Mouse (Mus musculus): ENCODE results near the gene Rsrp1.
"Not testable (repeated sequence)": the region's sequence is repeated elsewhere in the genome, so short reads cannot be mapped to it uniquely, and the experiment has no call there.

Rsrp1 gene

DNA sequence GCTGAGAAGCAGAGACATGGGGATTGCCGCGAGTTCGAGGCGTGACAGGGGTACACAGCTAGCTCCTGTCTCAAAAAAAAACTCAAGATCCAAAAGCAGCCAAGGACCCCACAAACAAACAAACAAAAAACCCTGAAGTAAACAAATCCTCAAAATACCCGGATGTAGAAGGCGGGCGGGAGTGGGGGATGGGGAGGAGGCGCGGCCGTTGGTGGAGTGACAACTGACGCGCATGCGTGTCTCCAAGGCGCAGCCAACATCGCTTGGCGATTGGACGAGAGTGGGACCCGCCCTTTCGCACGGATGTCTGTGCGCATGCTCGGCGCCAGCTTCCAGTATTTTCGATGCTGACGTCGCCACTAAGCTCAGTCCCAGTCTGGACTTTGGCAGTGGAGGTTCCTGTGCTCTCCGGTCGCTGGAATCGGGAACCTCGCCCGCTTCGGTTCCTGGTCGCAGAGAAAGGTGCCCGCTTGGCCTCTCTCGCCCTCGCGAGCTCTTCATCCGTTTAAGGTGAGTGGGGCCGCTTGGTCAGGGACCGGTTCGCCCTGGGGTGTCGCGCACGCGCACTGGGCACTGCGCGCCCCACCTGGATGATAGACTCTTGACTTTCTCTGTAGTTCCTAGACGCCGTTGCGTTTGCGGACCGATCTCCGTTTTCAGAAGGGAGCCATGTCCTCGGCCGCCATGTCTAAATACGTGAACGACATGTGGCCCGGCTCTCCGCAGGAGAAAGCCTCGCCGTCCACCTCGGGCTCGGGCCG is at the start of gene Rsrp1:
Gene Rsrp1, plus strand, starts transcription at position 335 of the 761 bp plus-strand sequence.
- peak; percentile 100 for DNase-seq (ENCODE audit: low spot score)

DNA sequence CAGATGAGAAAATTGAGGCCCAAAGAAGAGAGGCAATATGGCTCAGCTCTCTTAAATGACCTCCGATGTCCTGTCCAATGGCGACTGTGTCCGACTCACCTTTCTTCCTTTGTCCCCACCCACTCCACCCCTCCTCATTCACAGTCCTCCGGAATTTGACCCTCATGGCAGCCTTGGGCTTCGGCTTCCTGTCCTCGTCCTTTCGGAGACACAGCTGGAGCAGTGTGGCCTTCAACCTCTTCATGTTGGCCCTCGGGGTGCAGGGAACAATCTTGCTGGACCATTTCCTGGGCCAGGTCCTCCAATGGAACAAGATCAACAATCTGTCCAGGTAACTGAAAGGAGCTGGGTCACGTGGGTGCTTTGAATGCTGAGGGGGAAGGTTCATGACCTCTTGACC is 47.2 kb upstream of the Rsrp1 start:
- no peak for DNase-seq (ENCODE audit: low spot score)

DNA sequence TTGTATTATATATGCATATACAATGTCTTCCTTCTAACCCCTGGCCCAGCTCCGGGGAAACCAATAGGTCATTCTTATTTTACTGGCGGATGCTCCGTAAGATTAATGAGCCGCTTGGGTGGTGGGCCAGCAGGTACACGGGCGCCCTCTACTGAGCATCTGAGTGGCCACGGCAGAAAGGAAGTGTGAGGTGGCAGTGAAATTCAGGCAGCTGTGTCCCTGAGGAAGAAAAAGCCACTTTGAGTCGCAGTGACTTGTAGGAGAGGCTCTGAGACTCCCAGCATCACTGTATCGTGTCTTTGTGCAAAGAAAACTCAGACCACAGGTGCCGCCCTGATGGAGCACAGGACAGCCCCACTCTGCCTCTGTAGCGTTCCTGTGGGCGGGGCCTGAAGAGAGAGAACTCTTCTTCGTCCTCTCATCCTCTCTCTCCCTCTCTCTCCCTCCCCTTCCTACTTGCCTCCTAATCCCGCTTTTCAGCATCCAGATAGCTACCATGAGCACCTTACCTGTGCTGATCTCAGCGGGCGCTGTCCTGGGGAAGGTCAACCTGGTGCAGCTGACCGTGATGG is 43.9 kb upstream of the Rsrp1 start:
- peak; percentile 85 for DNase-seq (ENCODE audit: low spot score)

DNA sequence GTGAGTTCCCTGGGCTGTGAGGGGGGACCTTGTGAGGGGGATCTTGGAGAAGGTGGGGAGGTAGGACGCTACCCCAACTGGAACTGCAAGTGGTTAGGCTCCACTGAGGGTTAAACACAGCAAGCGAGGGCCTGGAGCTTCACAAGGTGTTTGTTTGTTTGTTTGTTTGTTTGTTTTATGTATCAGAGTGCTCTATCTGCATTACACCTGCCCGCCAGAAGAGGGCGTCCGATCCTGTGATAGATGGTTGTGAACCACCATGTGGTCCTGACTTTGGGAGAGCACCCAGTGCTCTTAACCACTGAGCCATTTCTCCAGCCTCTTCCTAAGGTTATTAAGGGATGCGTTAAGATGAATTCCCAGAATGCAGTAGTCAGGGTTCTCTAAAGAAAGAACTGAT is 43.4 kb upstream of the Rsrp1 start:
- peak; percentile 27 for DNase-seq (ENCODE audit: low spot score)

DNA sequence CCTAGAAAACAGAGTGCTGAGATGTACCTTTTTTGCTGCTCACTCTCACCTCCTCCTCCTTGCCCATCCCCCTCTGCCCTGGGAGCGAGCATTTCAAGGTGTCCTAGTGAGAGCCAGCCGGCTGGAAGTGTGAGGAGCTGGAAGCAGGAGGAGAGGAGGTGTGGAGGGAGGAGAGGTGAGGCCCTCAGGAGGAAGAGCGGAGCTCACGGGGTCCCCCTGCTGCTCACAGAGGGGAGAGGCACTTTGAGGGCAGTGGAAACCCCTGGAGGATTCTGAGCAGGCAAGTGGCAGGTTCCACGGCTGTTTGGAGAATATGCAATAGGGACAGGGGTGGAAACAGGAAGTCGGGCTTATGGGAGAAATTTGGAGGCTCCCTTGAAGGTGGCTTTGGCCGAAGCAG is 40.1 kb upstream of the Rsrp1 start:
- DNase-seq (ENCODE audit: low spot score), result peak; percentile 60

DNA sequence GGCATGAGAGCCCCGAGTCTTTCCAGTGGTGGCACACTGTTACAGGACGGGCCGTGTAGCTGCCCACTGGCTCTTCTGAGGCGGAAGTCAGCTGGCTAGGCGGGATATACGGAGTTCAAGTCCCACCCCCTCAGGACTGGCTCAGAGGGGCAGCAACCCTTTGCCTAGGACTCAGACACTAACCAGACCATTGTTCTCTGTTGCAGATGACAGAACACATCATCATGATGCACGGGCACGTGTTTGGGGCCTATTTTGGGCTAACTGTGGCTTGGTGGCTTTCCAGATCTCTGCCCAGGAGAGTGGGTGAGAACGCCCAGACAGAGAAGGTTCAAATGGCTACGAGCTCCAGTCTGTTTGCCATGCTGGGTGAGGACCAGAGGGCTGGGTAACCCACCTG is 39.6 kb upstream of the Rsrp1 start:
- DNase-seq (ENCODE audit: low spot score), result no peak

DNA sequence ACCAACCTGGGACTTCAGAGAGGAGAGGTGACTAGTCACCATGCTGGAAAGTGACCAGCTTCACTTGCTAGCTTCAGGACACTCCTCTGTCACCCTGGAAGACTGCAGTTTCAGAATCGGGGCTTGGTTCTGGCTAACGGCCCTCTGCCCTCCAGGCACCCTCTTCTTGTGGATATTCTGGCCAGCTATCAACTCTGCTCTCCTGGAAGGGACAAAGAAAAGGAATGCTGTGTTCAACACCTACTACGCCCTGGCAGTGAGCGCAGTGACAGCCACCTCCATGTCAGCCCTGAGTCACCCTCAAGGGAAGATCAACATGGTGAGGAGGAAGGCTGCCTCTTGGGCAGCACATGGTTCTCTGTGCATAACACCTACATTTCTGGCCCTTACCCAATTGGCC is 39.0 kb upstream of the Rsrp1 start:
- DNase-seq (ENCODE audit: low spot score), result no peak

DNA sequence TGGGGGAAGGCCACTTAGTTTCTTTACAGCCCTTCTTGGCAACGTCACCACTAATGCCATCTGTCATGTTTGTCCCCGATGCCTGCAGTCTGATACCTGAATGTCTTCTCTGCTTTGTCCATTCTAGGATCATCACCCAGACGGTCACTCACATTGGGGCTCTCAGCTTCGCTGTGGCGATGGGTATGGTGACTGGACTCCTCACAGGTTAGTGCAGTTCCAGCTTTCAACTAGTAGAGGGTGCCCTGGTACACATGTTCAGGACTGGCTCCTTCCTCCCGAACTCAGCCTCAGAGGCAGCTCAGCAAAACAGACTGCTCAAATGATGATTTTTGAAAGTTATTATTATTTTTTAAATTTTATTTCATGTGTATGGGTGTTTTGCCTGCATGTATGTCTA is 31.3 kb upstream of the Rsrp1 start:
- no peak for DNase-seq (ENCODE audit: low spot score)

DNA sequence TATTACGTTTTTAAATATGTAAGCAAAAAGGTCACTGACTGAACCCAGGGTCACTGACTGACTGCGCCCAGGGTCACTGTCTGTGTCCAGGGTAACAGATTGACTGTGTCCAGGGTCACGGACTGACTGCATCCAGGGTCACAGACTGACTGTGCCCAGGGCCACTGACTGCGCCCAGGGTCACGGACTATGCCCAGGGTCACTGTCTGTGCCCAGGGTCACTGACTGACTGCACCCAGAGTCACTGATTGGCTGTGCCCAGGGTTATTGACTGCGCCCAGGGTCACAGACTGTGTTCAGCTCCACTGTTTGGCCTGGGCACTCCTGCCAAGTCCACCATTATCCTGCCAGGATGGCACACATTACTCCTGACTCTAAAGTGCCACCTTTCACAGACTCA is 26.1 kb upstream of the Rsrp1 start:
- DNase-seq (ENCODE audit: low spot score), result no peak

DNA sequence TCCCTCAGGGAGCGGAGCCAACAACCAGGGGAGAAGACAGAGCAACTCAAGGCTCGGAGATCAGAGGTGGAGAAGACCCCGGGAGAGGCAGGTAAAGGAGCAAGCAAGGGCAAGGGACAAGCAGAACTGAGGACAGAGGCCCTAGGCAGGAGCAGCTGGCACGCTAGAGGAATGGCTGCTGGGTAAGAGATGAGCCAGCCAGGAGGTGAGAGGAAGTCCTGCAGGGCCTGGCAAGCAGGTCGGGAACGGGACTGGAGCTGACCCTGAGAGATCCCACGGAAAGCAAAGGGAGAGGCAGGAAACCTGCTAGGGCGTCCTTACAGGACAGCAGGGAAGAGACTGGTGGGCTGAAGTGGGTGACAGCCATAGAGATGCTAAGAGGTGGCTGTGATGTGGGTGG is 22.3 kb upstream of the Rsrp1 start:
- no peak for DNase-seq (ENCODE audit: low spot score)

DNA sequence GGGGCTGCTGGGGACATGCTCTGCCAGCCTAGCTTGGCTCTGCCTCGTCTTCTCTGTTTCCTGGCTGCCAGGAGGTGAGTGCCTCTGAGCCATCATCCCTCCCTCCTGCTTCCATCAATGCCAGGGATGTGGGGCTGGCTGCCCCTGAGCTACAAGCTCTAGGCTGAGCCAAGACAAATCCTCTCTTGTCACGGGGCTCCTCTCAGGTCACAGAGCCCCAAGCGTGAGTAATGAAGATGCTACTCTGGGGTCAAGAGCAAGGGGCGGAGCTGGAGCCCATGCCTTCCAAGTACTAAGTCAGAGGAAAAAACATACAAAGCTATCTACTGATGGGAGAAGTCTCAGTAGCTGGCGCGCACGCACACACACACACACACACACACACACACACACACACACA is 20.3 kb upstream of the Rsrp1 start:
- no peak for DNase-seq (ENCODE audit: low spot score)

DNA sequence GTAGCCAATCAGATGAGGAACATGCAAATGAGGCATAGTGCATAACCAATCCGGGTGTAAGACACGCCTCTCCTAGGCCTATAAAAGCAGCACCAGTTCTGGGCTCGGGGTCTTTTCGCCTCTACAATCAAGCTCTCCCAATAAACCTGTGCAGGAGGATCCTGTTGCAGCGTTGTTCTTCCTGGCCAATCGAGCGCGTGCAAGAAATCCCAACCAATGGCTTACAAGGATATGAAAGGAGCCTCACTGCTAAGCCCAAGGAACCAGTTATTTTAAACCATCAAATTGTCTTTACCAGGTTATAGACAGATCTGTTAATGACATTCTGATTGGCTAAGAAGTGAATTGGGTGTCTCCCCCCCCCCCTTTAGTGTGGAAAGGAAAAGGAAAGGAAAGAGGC is 12.0 kb upstream of the Rsrp1 start:
- not testable (repeated sequence) for DNase-seq (ENCODE audit: low spot score)

DNA sequence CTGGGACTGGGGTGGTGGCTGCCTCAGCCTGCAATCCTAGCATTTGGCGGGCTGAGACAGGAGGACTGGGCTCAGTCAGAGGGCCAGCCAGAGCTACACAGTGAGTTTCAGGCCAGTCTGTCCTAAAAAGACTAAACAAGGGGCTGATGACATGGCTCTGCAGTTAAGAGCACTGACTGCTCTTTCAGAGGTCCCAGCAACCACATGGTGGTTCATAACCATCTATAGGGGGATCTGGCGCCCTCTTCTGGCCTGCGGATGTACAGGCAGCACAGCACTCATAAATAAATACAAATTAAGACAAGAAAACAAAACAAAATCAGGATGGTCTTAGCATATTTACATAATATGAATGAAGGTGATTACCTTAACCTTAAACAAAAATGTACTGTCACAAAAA is 10.0 kb upstream of the Rsrp1 start:
- peak; percentile 76 for DNase-seq (ENCODE audit: low spot score)

DNA sequence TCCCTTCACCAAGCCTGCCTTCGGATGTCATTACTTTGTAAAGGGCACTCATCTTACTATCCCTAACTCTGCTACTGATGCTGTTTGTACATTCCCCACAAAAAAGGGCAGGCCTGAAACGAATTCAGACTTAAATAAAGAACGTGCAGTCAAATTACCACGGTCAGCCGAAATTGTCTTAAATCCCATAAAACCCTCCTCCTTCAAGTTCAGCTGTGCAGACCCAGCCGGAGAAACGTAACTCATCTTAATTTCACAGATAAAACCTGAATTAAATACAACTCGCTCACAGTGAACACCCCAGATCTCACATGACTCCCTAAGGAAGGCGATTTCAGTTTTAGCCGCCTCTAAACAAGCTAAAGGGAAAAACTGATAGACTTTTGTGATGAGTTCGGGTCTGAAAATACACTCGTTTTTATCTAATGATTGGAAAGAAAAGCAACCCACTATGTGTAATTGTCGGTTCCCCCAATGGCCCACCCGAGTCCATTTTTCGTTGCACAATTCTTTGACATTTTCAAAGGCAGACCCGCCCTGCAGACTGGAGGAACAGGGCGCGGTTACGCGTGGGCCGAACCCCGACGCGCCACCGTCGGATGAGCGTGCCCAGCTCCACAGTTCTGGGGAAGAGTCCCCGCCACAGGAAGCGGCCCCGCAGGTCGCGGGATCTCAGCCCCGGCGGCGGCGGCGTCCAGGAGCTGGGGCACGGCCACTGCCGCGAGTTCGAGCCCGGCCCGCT is 9.1 kb upstream of the Rsrp1 start:
- DNase-seq (ENCODE audit: low spot score), result no peak

DNA sequence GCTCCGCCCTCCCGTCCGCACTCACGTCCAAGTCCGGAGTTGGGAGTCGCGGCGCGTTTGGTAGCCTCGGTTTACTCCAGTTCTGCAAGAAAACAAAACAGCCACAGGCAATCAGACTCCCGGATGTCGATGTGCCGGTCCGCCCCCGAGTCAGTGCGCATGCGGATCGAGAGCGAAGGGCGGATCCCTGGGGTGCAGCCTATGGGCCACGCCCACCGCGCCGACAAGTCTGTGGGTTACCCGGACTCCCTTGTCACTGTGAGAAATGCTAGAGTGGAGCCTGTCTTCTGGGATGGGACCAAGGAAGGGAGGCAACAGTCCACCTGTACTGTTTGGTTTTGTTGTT is 8.6 kb upstream of the Rsrp1 start, which contains the start of gene Tmem50a:
Gene Tmem50a, minus strand, starts transcription at position 161 of the 346 bp plus-strand sequence.
- peak; percentile 94 for DNase-seq (ENCODE audit: low spot score)

DNA sequence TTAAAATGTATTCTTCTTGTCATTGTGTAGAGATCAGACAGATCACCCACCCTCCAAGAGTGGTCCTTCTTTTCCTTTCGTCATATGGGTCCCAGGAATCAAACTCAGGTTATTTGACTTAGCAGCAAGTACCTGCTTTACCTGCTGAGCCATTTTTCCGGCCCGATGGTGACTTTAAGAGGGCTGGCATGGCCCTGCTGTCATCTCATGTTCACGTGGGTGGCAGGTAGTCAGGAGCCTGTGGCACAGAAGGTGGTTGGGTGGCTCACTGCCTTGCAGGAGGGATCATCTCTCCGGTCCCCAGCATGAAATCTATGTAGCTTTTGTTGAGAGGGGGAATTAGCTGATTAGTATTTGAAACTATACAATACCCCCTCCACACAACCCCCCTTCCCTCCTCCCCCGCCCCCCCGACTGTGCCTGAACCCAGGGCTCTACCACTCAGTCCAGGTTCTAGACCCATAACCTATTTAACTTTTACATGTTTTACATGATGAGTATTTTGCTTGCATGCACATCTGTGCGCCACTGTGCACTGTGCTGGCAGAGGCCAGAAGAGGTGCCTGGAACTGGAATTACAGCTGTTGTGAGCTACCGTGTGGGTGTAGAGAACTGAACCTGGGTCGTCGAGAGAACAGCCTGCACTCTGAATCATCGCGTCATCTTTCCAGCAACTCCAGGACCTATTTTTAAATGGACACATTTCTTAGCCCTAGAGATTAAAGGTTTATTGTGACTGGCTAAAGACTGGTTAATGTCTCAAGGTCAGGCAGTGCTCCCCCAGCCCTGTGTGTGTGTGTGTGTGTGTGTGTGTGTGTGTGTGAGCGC is 8.0 kb upstream of the Rsrp1 start:
- no peak for DNase-seq (ENCODE audit: low spot score)

DNA sequence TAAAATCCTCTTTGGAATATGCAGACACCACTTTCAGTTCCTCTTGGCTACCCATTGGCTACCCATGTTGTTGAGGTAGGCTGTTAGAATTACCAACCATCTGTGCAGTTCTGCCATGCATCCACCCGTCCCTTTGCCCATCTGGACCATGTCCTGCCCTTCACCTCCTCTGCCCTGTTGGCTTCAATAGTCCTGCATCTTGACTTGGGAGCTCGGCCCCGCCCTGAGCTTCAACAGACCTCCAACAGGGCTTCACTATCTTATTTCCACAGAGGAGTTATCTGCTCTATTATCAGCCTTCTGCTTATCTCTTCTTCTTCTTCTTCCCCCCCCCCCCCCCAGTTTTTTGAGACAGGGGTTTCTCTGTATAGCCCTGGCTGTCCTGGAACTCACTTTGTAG is 6.2 kb upstream of the Rsrp1 start:
- no peak for DNase-seq (ENCODE audit: low spot score)

DNA sequence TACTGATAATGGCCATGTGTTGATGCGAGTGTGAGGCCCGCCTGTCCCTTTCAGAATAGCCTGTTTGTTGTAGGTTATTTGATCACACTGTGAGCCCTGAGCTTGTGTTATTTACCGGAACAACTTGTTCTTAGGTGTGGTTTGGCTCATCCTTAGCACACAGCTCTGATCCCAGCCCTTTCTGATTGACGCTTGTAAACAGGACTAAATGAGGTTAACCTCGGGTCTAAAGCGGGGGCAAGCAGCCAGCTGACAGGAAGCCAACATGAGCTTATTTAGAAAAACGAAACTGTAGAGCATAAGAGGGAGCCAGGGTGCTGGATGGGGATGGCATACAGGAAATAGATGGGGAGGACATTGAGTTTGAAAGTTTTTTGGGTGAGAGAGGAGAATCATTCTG is 5.0 kb upstream of the Rsrp1 start:
- DNase-seq (ENCODE audit: low spot score), result no peak

DNA sequence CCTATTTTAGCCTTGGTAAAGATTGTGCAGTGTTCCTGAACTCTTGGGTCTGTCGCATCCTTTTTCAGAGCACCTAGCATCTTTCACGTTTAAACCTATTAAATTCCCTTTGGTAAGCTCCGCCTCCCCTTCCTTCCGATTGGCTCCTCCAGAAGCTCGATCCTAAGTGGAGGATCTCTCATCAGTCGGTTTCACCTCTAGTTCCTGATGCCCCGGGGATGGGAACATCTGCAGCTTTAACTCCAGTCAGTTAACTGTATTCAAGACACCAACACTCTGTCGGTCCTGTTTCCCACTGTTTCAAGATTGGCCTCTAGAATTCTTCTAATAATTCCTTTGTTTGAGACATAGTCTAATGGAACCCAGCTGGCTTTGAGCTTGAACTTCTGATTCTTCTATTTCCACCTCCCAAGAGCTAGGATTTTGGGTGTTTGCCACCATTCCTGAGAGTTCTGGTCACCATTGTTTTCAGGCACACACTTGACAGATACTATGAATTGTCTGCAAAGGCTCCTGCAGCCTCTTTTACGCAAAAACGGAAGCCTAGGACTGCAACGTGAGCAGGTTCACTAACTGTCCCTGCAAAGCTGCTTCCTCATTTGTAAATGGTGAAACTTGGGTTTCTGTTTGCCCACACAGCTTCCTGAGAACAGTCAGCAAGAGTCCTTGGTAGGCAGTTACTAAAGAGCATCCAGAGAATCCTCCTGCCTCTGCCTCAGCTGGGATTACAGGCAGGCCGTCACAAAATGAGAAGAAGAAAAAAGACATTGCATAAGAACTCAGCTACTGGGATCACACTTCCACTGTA is 3.5 kb upstream of the Rsrp1 start:
- no peak for DNase-seq (ENCODE audit: low spot score)

DNA sequence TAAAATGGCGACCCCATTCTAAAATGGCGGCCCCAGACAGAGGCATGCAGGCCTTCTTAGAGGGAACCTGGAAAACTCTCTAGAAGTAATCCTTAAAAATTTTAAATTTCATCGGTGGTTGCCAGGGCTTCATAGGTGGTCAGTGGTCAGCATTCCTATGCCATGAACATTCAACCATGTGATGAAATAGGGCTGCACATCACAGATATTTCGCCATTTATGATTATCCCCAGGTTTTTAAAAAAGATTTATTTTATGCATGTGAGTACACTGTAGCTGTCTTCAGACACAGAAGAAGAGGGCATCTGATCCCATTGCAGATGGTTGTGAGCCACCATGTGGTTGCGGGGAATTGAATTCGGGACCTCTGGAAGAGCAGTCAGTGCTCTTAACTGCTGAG is 2.8 kb upstream of the Rsrp1 start:
- DNase-seq (ENCODE audit: low spot score), result no peak

DNA sequence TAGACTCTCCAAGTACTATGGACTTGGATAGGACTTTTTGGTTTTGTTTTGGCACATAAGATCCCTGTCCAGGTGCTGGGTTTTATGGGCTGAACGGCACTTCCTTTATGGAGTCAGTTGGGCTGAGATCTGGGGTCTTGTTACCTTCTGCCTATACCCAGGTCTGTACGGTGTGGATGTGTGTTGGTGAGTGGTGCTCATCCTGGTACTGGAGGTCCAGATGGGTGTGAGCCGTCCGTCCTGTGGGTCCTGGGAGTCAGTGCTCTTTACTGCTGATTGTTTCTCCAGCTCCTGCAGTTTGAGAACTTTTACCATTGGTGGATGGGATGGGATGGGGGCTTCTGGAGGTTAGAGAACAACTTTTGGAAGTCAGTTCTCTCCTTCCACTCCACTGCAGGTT is 1.7 kb upstream of the Rsrp1 start:
- no peak for DNase-seq (ENCODE audit: low spot score)
